Mouse (Mus musculus): Measurements from ENCODE around the gene Abca6.

Abca6 gene

GRCm38 (mm10) chr11:110251534-110251933, at the start of gene Abca6:
Gene Abca6 (minus strand): TSS chr11:110251776.
- DNase-seq (ENCODE audit: low read depth) = no peak

- no peak for DNase-seq (ENCODE audit: low read depth)
Measured at GRCm38 (mm10) chr11:110297917-110298533, 46.4 kb upstream of the Abca6 start.

DNA sequence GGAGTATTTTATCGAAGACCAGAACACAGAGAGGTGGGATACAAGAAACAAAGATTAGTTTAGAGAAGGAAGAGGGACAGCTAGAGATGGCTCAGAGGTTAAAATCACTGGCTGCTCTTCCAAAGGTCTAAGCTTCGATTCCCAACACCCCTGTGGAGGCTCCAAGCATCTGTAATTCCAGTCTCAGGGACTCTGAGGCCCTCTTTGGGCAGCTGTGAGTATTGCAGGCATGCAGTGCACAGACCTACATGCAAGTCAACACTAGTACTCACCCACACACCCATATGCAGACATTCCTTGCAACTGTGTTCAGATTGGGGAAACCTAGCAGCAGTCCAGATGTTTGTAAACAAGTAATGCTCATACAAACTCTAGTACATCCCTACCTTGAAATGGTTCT, 39.0 kb upstream of the Abca6 start:
- no peak for DNase-seq (ENCODE audit: low read depth)

DNA sequence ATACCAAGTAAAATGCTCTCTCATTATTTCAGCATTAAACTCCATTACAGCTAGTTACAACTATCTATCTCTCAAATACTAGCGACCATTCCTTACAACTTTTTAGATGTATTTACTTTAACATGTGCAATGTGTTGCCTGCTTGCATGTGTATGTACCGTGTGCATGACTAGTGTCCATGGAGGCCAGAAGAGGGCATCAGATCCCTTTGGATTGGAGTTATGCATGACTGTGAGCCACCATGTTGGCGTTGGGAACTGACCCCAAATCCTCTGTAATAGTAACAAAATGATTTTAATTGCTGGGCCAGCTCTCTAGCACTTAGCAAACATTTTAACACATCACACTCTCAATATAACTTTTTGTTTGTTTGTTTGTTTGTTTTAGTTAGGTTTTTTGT, 36.8 kb upstream of the Abca6 start:
- no peak for DNase-seq (ENCODE audit: low read depth)

DNA sequence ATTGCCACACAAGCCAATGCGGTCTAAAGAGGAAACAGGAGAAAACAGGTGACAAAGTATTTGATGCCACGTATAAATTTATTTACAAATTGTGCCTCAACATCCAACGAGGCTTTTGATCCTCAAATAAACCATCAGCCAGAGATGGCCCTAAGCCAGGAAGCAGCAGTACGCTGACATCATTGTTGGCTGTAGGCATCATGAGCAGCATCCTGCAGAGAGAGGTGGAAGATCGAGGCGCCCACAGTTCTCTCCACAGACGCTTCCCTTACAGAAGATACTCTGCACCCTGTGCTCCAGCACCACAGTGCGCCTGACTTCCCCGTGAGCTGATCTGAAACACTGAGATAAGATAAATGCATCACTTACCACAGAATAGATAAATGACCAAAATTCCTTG, 36.1 kb upstream of the Abca6 start:
- no peak for DNase-seq (ENCODE audit: low read depth)

- no peak for DNase-seq (ENCODE audit: low read depth)
Measured at GRCm38 (mm10) chr11:110286331-110286730, 34.8 kb upstream of the Abca6 start.

- no peak for DNase-seq (ENCODE audit: low read depth)
Measured at GRCm38 (mm10) chr11:110284849-110285248, 33.3 kb upstream of the Abca6 start.

DNA sequence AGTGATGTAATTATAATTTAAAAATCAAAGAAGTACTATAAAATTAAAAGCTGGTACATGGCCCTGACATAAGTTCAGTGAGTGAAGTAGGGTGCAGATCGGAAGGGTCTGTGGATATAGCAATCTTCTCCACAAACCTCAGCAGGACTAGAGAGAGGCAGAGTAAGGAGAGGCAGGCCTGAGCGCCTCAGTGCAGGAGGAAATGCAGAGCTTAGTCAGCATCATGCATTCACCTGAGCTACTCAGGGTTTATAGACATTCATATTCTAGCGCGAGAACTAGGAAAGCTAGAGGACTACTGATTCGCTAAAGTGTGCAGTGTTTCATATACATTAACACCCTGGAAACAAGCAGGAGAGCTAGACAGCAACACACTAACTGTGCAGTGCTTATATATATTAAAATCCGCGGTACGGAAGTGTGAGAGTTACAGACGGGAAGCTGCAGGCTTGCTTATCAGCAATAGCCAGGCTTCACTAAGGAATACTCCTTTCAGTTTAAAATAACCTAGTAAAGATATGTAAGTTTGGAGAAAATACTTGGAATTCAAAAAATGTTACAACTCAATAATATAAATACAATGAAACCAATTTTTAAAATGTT, 32.7 kb upstream of the Abca6 start:
- no peak for DNase-seq (ENCODE audit: low read depth)

DNA sequence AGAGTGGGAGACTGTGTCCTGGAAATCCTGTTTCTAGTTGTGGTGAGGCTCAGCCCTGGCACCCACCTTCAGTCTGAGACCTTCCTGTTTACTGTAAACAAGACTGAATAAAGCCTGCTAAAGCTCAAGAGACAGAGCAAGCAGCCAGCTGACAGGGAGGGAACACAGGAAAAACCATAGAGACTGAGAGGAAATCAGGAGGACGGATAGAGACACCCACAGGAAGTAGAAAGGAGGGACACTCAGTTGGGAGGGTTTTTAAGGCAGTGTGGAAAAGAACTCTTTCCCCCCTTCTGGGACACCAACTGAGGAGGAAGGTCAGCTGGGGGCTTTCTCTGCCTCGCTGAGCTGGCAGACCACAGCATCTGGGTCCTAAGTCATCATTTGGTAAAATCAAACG, 23.2 kb upstream of the Abca6 start:
- no peak for DNase-seq (ENCODE audit: low read depth)

GRCm38 (mm10) chr11:110271745-110272144, 20.2 kb upstream of the Abca6 start:
- DNase-seq (ENCODE audit: low read depth) = peak; percentile 88

DNA sequence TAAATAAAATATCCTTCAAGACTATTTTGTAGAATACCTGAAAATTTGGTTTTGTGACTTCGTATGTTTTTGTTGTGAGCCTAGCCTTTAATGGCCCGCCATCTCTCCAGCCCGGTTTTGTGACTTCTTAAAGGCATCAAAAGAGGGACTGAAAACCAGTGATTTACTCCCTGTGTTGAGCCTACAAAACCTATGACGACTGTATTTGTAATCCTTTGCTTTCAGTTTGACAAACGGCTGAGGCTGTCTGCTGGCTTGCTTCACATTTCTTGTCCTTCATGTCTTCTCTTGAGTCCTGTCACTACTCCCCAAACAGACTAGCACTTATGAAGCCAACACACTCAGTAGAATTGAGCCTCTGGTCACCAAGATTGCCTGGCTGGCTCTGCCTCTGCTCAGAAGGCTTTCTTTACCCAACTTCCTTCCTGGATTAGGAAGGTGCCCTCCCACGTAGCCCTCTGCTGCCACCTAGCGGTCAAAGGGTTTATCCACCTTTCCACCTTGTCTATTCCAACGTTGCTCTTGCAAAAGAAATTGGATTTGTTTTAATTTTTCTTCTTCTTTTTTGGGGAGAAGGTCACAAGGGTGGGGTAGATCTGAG, 16.8 kb upstream of the Abca6 start:
- peak; percentile 94 for DNase-seq (ENCODE audit: low read depth)

- DNase-seq (ENCODE audit: low read depth) = no peak
Measured at GRCm38 (mm10) chr11:110267232-110267631, 15.7 kb upstream of the Abca6 start.

DNA sequence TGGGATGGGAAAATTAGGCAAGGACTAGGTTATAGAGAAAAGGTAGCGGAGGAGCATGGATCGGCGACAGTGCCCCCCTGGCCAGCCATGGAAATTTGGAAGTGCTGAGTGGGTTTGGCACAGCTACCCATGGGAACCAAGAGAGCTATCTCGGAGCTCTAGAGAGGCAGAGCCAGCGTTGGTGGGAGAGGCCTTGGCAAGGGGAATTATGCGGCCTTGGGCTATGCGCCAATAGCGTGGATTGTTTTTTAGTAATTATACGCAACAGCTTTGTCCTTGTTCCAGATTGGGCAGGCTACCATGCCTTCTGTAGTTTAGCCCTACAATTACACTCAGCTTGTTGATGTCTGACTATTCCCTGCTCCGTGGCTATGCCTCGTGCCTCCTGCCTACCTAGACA, 15.2 kb upstream of the Abca6 start:
- DNase-seq (ENCODE audit: low read depth) = no peak

- no peak for DNase-seq (ENCODE audit: low read depth)
Measured at GRCm38 (mm10) chr11:110261867-110262266, 10.3 kb upstream of the Abca6 start.

GRCm38 (mm10) chr11:110257911-110258310, 6.3 kb upstream of the Abca6 start:
- DNase-seq (ENCODE audit: low read depth) = no peak

DNA sequence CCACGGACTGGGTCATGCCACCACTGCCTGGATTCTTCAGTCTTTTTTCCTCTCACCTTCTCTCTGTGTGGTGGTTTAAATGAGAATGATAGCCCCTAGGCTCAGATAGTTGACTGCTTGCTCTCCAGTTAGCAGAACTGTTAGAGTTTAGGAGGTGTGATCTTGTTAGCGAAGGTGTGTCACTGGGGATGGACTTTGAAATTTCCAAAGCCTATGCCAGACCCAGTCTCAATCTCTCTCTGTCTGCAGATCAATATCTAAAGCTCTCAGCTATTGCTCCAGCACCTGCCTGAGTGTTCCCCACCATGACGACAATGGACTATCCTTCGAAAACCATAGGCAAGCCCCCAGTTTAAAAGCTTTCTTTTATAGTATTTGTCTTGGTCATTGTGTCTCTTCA, 5.5 kb upstream of the Abca6 start:
- DNase-seq (ENCODE audit: low read depth) = no peak

- no peak for DNase-seq (ENCODE audit: low read depth)
Measured at GRCm38 (mm10) chr11:110252256-110252655, 680 bp upstream of the Abca6 start.

- DNase-seq (ENCODE audit: low read depth) = no peak
Measured at GRCm38 (mm10) chr11:110244730-110245129, 6.8 kb downstream of the Abca6 start.

DNA sequence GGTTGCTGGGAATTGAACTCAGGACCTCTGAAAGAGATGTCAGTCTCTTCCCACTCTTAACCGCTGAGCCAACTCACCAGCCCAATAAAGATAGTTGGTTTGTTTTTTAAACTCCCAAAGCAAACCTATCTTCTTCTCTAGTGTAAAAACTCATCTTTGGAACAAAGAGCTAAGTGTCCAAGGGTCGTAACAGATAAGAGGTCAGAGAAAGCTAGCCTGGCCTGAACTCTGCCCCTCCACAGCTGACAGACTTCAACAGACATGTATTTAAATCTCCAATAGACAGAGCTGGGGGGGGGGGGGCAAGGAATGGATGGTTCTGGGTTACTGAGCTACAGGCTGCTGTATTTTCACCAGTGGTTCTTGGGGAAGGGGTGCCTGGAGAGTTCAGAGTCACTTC, 14.1 kb downstream of the Abca6 start:
- DNase-seq (ENCODE audit: low read depth) = no peak

DNA sequence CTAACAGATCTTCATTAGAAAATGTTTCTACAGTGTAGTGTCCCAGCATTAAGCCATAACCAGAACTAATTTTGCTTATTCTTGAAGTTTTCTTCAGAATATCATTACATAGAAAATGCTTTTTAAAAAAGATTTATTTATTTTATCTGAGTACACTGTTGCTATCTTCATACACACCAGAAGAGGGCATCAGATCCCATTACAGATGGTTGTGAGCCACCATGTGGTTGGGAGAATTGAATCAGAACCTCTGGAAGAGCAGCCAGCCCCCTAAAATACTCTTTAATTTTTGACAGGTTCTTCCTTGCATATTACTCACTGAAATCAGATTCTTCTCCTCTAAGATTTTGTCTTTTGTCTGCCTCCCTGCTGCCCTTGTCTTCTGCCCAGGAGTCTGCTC, 18.6 kb downstream of the Abca6 start:
- DNase-seq (ENCODE audit: low read depth) = no peak

- no peak for DNase-seq (ENCODE audit: low read depth)
Measured at GRCm38 (mm10) chr11:110217118-110217517, 34.5 kb downstream of the Abca6 start.

DNA sequence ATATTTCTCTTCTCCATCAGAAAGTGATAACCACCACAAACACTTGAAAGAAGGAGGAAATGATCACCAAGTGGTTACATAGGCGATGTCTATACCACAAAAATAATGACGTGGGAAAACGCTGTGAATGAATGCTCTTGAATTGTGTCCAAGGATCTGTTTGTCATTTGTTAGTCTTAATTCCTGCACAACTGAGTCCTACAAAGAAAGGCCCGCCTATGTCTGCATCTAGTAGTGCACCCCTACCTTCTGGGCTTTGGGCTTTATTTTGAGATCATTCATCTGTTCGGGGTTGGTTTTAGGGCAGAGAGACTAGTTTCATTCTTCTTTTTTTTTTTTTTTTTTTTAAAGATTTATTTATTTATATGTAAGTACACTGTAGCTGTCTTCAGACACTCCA, 47.6 kb downstream of the Abca6 start:
- DNase-seq (ENCODE audit: low read depth) = no peak

GRCm38 (mm10) chr11:110198882-110199281, 52.7 kb downstream of the Abca6 start:
- DNase-seq (ENCODE audit: low read depth) = no peak

All from induced T-regulatory cell, adult 2 months (primary cell).